In genomic region chr17:80291148-80291547, GRCm38 (mm10) we compare ENCODE assay signal across 9 mouse cellular contexts. TPM values are rescaled to one million over a fixed set of nuclear protein-coding genes. Genes with fewer than 3 reads are reported as not detected.
A peak's percentile ranks its signal among the peaks of the same experiment; 100 is the strongest.
DNase-seq lines count a peak whose midpoint lies in the region; ATAC-seq and TF ChIP-seq lines count a peak whose summit lies in the region.
"Had no signal": no experiment of that assay in that cellular context is flagged by ENCODE, and none has a peak within 500 bp of the region (broad histone marks: within the 10 kb centered on the region; RNA-seq: fewer than 3 reads in every experiment).

No protein-coding gene starts in this region.

- WGBS in hindbrain, embryonic 14.5 days: 27% methylated on average over 2 of the region's 2 CpGs
- 20% methylated on average over 2 of the region's 2 CpGs for WGBS in hindbrain, embryonic 10.5 days

- no peak overlapping the region for H3K9ac ChIP-seq in hindbrain, embryonic 14.5 days

- no peak for TF ChIP-seq CTCF in G1E (IDR thresholded peaks at IDR 0.05; ENCODE audit: low read depth, low read length)

- ATAC-seq in hindbrain, embryonic 14.5 days (ENCODE audit: low FRiP score): 0 out of 2 replicates have a peak, but pooled peaks have one; percentile 12
- ATAC-seq in G1E (ENCODE audit: extremely low read depth, insufficient number of reproducible peaks, low FRiP score, poor library complexity, severe bottlenecking): peak; percentile 41; the same call in 1 of the 2 replicates
- peak; percentile 28; the same call in 1 of the 2 replicates for ATAC-seq in neutrophil, adult 5-6 weeks (ENCODE audit: extremely low read depth, insufficient number of reproducible peaks, low FRiP score, poor library complexity, severe bottlenecking)

- H3K4me1 ChIP-seq in hindbrain, embryonic 14.5 days (replicated peaks; ENCODE audit: control insufficient read depth, insufficient read depth, low read length): peaks cover 13% of the 10 kb centered on the region; the same call in 1 of the 2 replicates
- H3K4me1 ChIP-seq in hindbrain, embryonic 10.5 days (replicated peaks): peaks cover 11% of the 10 kb centered on the region
- peaks cover 22% of the 10 kb centered on the region for H3K4me1 ChIP-seq in G1E (ENCODE audit: insufficient read depth, low read depth, low read length)

- H3K4me3 ChIP-seq in hindbrain, embryonic 14.5 days (replicated peaks; ENCODE audit: low read length): no peak overlapping the region
- no peak overlapping the region for H3K4me3 ChIP-seq in hindbrain, embryonic 10.5 days
- no peak overlapping the region for H3K4me3 ChIP-seq in G1E (ENCODE audit: low read depth, low read length)

- no peaks in the 10 kb centered on the region for H3K9me3 ChIP-seq in hindbrain, embryonic 14.5 days (ENCODE audit: control insufficient read depth, low read length)
- H3K9me3 ChIP-seq in hindbrain, embryonic 10.5 days: no peaks in the 10 kb centered on the region
- no peaks in the 10 kb centered on the region for H3K9me3 ChIP-seq in G1E (replicated peaks)
- H3K9me3 ChIP-seq: embryonic facial prominence, embryonic 12.5 days had no signal

- DNase-seq in hindbrain, embryonic 14.5 days (ENCODE audit: low spot score): peak; percentile 80
- DNase-seq in hindbrain, embryonic 10.5 days (ENCODE audit: low spot score): no peak
- peak; percentile 63 for DNase-seq in 416B (ENCODE audit: low read depth)
- peak; percentile 41 for DNase-seq in G1E (ENCODE audit: low spot score)
- DNase-seq in embryo, embryonic 9.5 days (ENCODE audit: extremely low spot score): peak; percentile 32
- DNase-seq in kidney, postnatal 4 days: peak; percentile 28 to 51
- DNase-seq in ovary, postnatal 10 days (ENCODE audit: low spot score): no peak

- no peaks in the 10 kb centered on the region for H3K36me3 ChIP-seq in hindbrain, embryonic 14.5 days (replicated peaks; ENCODE audit: control insufficient read depth, insufficient read depth)
- H3K36me3 ChIP-seq in hindbrain, embryonic 10.5 days: no peaks in the 10 kb centered on the region
- H3K36me3 ChIP-seq in G1E (replicated peaks): no peaks in the 10 kb centered on the region
- H3K36me3 ChIP-seq: embryonic facial prominence, embryonic 12.5 days had no signal

- no peaks in the 10 kb centered on the region for H3K27me3 ChIP-seq in hindbrain, embryonic 14.5 days (ENCODE audit: control insufficient read depth, insufficient read depth, low read length)
- H3K27me3 ChIP-seq in hindbrain, embryonic 10.5 days (ENCODE audit: insufficient read depth, poor library complexity, severe bottlenecking): no peaks in the 10 kb centered on the region
- no peaks in the 10 kb centered on the region for H3K27me3 ChIP-seq in G1E (ENCODE audit: insufficient read depth, low read length)
- H3K27me3 ChIP-seq: embryonic facial prominence, embryonic 12.5 days had no signal

- H3K4me2 ChIP-seq in hindbrain, embryonic 14.5 days (replicated peaks): peak overlapping the region; percentile 30; the same call in 1 of the 2 replicates

- H3K27ac ChIP-seq in hindbrain, embryonic 14.5 days: no peak overlapping the region
- no peak overlapping the region for H3K27ac ChIP-seq in hindbrain, embryonic 10.5 days
- H3K27ac ChIP-seq: embryonic facial prominence, embryonic 12.5 days had no signal

RNA-seq across cellular contexts. Expression of gene Dhx57, which starts 0.9 kb away (rescaled TPM):
- polyA plus RNA-seq in hindbrain, embryonic 14.5 days (2014; fragmentation: Nextera tagmentation; extraction: Ambion mirVana): 51.3 and 61.0 TPM in 2 replicates
- polyA plus RNA-seq in hindbrain, embryonic 10.5 days (2016; fragmentation: Nextera tagmentation; extraction: Ambion mirVana): 17.0 and 20.3 TPM in 2 replicates
- total RNA-seq in G1E (2014; fragmentation: Nextera tagmentation) (23.4 and 29.0 TPM in 2 replicates), G1E (2017) (15.7 and 16.3 TPM in 2 replicates)
- polyA plus RNA-seq in G1E (2012): 7.7 and 8.0 TPM in 2 replicates
- total RNA-seq in neutrophil, adult 5-6 weeks (2017): 71.6 and 74.3 TPM in 2 replicates

RNA-seq across cellular contexts. Expression of gene Morn2, which starts 1.1 kb away (rescaled TPM):
- polyA plus RNA-seq in hindbrain, embryonic 14.5 days (2014; fragmentation: Nextera tagmentation; extraction: Ambion mirVana): 58.1 and 64.2 TPM in 2 replicates
- polyA plus RNA-seq in hindbrain, embryonic 10.5 days (2016; fragmentation: Nextera tagmentation; extraction: Ambion mirVana): 28.0 and 34.5 TPM in 2 replicates
- total RNA-seq in G1E (2014; fragmentation: Nextera tagmentation) (32.8 and 34.3 TPM in 2 replicates), G1E (2017) (20.8 and 24.0 TPM in 2 replicates)
- polyA plus RNA-seq in G1E (2012): 3.3 and 3.5 TPM in 2 replicates
- 1.7 and 1.8 TPM in 2 replicates for total RNA-seq in neutrophil, adult 5-6 weeks (2017)

RNA-seq across cellular contexts. Expression of gene Arhgef33, which starts 16.1 kb away (rescaled TPM):
- polyA plus RNA-seq in hindbrain, embryonic 14.5 days (2014; fragmentation: Nextera tagmentation; extraction: Ambion mirVana): 1.5 and 2.6 TPM in 2 replicates
- 0.43 and 1.7 TPM in 2 replicates for polyA plus RNA-seq in hindbrain, embryonic 10.5 days (2016; fragmentation: Nextera tagmentation; extraction: Ambion mirVana)
- total RNA-seq in G1E (2014; fragmentation: Nextera tagmentation): not detected in 2 replicates
- total RNA-seq in G1E (2017): 0.27 and 0.29 TPM in 2 replicates
- 0.07 TPM in 1 of 2 replicates, not detected in the other for polyA plus RNA-seq in G1E (2012)
- total RNA-seq in neutrophil, adult 5-6 weeks (2017): not detected in 2 replicates

Comparison
In these comparisons a context has a peak if more than half of its experiments do, and no peak if none do; other contexts are left out.
1. DNase-seq: peak in hindbrain, embryonic 14.5 days (single experiment), 416B (single experiment), G1E (single experiment), embryo, embryonic 9.5 days (single experiment) and kidney, postnatal 4 days (2 of 2); none in hindbrain, embryonic 10.5 days (single experiment) and ovary, postnatal 10 days (single experiment).
2. Peak in every context shown above with its lines, with median percentiles within 50 percentile points of each other: ATAC-seq.